Mouse (Mus musculus): ENCODE measurements around the gene Cyp2d22.
"Not testable (repeated sequence)": the region's sequence is repeated elsewhere in the genome, so short reads cannot be mapped to it uniquely, and the experiment has no call there.

Cyp2d22 gene

GRCm38 (mm10) chr15:82379871-82380713, at the start of gene Cyp2d22:
Cyp2d22 (minus strand) TSS chr15:82380260.
- DNase-seq, result peak; percentile 85

GRCm38 (mm10) chr15:82423471-82423870, 43.4 kb upstream of the Cyp2d22 start:
- DNase-seq, result no peak

GRCm38 (mm10) chr15:82422935-82423334, 42.9 kb upstream of the Cyp2d22 start:
- DNase-seq, result no peak

GRCm38 (mm10) chr15:82418616-82419015, 38.6 kb upstream of the Cyp2d22 start:
- DNase-seq, result no peak

GRCm38 (mm10) chr15:82416797-82417789, 37.0 kb upstream of the Cyp2d22 start:
- peak; percentile 94 for DNase-seq

- no peak for DNase-seq
Measured at GRCm38 (mm10) chr15:82407536-82407935, 27.5 kb upstream of the Cyp2d22 start.

- DNase-seq, result no peak
Measured at GRCm38 (mm10) chr15:82406981-82407380, 26.9 kb upstream of the Cyp2d22 start, which contains the start of gene Cyp2d10. Cyp2d10 (minus strand) TSS chr15:82407195.

- DNase-seq, result no peak
Measured at GRCm38 (mm10) chr15:82404163-82404562, 24.1 kb upstream of the Cyp2d22 start.

GRCm38 (mm10) chr15:82403606-82404005, 23.5 kb upstream of the Cyp2d22 start:
- no peak for DNase-seq

- DNase-seq, result no peak
Measured at GRCm38 (mm10) chr15:82402741-82403140, 22.7 kb upstream of the Cyp2d22 start.

- DNase-seq, result no peak
Measured at GRCm38 (mm10) chr15:82402106-82402505, 22.0 kb upstream of the Cyp2d22 start.

GRCm38 (mm10) chr15:82401516-82401915, 21.5 kb upstream of the Cyp2d22 start:
- no peak for DNase-seq

GRCm38 (mm10) chr15:82395955-82396354, 15.9 kb upstream of the Cyp2d22 start:
- not testable (repeated sequence) for DNase-seq

GRCm38 (mm10) chr15:82393922-82394321, 13.9 kb upstream of the Cyp2d22 start, which contains the start of gene Cyp2d11:
Cyp2d11 (minus strand) TSS chr15:82394022.
- DNase-seq, result not testable (repeated sequence)

GRCm38 (mm10) chr15:82389916-82390315, 9.9 kb upstream of the Cyp2d22 start:
- DNase-seq, result not testable (repeated sequence)

GRCm38 (mm10) chr15:82385729-82386128, 5.7 kb upstream of the Cyp2d22 start:
- DNase-seq, result no peak

GRCm38 (mm10) chr15:82382441-82382840, 2.4 kb upstream of the Cyp2d22 start:
- DNase-seq, result no peak

- no peak for DNase-seq
Measured at GRCm38 (mm10) chr15:82380714-82381062, 628 bp upstream of the Cyp2d22 start.

- no peak for DNase-seq
Measured at GRCm38 (mm10) chr15:82379511-82379870, 569 bp downstream of the Cyp2d22 start.

- DNase-seq, result peak; percentile 56
Measured at GRCm38 (mm10) chr15:82378261-82379180, 1.5 kb downstream of the Cyp2d22 start.

- DNase-seq, result no peak
Measured at GRCm38 (mm10) chr15:82377701-82378100, 2.4 kb downstream of the Cyp2d22 start.

All from lung, postnatal 10 days (tissue).